Mouse (Mus musculus) urinary bladder, postnatal 4 days (tissue): ENCODE measurements around the gene Sh3rf1.

Experiments used
- DNase-seq, 2 experiments: peaks; one replicate each; pipeline ENCODE4 v3.0.0; 2021 to 2022; ENCODE audit warnings: low spot score in 2 of 2

The Sh3rf1 gene

DNA sequence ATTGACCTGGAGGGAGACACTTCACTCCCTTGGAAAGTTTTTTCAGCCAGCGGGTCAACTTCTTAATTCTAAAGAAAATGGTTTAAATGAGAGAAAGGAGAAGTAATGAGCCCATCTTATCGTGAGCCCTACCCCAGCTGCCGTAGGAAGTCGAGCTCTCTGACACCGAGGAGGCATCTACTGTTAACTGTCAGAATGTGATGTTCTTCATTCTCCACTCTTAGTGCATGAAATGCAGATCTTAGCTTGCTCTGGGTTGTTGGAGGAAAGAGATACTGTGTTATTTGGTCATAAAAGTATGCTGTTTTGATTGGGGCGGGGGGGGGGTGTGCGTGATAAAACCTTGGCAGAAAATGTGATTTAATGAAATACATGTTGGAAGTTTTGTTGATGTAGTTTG is 62.7 kb downstream of the Sh3rf1 start:
- no peak for DNase-seq

DNA sequence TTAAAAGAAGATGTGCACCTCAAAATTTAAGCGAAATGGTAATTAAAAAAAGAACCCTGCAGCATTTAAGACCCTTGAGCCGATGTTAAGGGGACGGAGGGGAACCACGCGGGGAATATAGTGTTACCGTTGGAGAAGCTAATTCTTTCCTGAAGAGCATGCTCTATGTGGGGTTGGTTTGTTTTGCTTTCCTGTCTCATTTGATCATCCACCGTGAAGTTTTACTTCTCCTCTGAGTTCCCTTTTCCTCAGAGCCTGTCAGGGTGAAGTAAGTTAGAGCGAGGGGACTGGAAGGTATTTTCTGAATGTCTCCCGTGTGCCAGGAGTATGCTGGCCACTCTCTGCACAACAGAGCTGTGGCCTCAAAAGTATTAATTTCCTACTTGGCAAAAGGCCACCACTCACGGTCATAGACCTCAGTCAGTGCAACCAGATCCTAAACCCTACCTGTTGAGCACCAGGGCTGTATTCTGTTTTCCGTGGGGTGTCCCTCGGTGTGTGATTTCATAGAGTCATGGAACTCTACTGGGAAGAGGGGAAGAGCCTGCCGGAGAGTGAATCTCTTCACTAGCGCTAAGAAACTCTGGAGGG is 63.2 kb downstream of the Sh3rf1 start:
- DNase-seq, result no peak

DNA sequence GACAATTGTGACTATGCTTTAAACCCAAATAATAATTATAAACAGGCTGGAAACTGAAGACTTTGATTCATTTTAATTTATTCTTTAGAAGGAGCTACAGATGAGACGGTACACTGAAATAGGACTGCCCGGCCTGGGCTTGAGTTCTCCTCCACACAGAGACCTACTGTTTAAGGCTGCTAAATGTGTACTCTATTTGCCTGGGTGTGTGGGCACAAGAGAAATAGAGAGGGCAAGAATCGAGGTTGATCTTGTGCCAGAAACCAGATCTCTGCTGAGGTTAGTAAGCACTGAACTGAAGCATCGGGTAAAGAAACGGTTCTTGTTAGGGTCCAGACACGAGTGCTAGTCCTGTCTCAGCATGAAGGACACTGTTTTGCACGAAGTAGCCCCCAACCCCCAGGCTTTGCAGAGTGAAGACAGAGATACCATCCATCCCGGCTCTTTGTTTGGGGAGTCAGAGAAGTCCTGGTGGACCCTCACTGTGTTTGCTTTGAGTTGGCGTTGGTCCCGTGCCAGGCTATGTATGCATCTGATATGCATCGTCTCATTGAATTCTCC is 64.4 kb downstream of the Sh3rf1 start:
- DNase-seq, result no peak

DNA sequence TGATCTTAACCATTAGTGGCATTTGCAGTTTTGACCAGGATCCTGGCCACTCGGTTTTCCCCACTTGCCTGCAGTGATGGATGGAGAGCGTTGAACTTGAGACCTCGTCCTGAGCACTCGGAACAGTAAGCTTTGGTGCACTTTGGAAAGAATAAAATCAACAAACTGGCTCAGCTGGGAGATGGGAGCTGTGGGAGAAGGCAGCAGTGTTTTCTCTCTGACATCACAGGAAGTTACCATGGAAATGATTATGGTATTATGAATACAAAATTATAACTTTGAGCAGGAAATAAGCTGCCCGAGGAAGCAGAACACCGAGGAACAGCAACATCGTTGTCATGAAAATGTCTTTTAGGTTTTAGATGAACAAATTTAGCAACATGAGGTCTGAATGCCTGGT is 65.0 kb downstream of the Sh3rf1 start:
- DNase-seq, result no peak

DNA sequence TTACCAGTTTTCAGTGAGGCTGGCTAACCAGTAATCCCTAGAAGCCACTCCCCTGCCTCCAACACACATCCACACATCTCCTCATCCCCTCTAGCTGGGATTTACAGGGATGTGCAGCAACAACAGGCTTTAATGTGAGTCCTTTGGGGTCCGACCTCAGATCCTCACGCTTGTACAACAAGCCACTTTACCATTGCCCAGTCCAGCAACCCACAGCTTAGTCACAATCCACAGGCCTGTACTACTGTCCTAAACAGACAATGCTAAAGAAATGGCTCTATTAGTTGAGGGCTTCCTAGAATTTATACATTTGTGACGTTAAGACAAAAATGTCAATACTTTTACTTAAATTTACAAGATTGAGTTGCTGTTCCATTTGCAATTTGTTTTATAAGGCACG is 71.4 kb downstream of the Sh3rf1 start:
- DNase-seq, result no peak

DNA sequence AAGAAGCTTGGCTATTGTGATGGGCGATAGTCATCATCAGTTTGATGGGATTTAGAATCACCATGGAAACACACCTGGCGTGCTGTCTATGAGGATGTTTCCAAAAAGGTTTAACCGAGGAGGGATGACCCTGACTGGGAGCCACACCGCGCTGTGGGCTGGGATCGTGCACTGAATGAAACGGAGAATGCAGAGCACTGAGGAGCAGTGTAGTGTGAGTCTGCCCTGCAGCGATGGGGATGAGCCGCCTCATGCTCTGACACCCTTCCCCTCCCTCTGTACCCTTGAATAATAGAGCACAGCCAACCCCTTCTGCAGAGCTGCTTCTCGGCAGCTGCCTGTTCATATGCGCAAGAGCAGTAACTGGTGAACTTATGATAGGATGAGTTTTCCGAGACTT is 71.8 kb downstream of the Sh3rf1 start:
- DNase-seq, result no peak

DNA sequence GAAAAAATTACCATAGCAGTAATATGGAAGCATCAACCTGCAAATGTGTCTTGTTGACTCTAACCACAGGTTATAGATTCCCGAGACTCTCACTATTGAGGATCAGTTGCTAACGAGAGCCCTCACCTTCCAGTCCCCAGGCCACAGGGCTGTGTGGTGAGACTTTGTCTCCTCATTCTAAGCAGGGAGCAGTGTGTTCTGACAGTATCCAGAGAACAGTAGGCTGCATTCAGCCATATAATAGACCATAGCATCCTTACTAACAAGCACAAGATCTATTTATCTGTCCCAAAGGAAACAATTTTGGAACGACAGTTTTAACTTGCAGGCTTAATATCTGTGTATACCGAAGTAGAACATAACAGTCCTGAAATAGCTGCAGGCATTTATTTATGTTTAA is 75.2 kb downstream of the Sh3rf1 start:
- DNase-seq, result no peak

DNA sequence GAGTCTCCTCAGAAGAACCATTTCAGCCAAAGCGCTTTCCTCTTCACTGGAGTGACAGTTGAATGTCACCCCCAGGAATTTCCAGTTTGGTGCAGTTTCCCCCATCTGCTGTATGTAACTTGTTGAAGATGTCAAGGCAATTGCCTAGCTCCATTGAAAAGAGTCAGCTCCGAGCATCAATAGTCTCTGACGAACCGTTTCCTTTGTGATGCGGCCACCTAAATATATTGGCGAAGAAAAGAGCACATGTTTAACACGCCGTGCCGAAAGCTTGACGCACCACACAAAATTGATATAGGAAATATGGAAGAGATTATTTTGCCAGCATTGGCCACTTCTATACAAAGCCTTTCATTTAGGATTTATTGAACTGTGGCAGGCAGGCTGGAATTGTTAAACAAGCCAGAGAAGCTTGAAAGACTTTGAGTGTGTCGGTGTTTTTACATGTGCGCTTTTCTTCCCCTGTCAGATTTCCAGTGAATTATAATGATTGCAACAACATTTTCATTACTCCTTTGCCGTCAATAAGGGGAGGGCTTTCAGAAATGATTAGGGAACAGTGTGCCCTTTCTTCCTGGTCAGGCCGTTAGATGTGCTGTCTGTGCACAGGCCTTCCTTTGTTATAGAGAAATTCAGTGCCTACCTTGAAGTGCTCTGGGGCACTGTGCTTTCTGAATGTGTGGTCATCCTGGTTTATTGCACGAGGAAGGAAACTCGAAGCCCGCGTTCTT is 77.8 kb downstream of the Sh3rf1 start:
- no peak for DNase-seq

DNA sequence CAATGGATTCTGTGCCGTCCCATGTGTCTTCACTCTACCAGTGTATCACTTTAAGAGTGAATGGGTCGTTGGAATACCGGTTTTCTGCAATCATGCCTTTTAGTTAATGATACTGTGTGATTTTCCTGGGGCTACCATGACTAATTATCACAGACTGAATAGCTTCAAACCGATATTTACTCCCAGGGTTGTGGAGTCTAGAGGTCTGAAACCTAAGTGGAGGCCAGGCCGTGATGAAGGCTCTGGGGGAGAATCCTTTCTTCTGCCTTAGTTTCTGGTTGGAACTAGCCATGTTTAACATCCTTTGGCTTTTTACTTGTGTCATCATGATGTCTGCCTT is 78.3 kb downstream of the Sh3rf1 start:
- no peak for DNase-seq

DNA sequence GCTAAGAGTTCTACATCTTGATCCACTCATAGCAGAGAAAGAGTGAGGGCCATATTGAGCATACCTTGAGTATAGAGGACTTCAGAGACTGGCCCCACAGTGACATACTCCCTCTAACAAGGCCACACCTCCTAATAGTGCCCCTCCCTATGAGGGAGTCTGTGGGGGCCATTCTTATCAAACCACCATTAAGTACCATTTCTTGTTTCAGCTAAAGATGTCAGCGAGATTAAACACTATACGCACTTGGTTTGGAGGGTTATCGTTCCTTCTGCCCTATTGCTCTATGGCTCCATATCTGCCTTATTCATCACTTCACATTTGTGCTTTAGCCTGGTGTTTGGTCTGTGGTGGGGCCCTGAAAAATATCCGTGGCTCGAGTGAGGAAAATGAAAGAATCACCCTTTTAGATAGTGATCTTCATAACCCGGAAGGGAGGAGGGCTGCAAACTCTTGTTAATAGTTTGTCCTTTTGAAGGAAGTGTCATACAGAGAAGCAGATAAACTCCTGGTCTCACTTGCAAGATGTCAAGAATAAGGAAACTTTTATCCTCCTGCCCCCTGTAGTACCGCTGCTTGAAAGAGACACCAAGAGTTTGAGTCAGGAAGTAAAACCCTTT is 81.9 kb downstream of the Sh3rf1 start:
- DNase-seq, result no peak

DNA sequence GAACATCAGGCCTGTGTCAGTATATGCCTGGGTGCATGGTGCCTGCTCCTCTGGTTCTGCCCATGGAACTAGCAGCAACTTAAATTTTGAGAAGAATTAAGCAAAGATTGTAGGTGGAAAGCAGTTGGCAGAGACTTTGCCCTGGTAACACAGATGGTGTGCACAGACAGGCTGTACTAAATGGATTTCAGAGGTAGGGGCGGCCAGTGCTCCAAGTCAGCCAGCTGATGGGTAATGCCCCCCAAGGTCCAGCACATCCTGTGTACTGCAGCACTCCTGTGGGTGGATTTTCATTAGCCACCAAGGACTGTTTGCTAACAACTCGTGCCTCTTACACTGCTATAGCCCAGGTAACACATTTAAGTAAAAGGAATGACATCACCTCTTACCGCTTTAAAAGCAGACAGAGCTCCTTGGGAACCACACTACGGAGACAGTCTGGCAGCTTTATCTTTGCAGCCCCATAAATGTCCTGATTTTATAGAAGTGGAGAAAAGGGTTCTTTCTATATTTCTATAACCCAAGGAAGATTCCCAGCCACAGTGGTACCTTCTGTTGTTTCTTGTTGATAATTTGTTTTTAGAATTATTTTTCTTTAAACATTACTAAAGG is 82.9 kb downstream of the Sh3rf1 start:
- DNase-seq, result no peak

DNA sequence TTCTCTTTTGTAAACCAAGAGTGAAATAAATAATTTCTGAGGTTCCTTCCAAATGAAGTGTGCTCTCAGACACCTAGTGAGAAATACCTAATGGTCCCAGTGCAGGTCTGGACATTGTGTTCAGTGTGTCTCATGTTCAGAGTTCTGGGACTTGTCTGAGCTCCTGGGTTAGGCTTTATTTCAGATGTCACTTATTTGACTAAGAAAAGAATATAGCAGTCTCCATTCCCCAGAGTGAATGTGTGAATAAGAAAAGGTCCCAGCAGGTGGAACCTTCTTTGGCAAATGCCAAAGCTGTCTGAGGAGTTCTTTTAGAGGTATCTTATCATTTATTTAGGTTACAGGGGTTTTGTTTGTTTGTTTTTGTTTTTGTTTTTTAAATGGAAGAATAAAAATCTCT is 85.2 kb downstream of the Sh3rf1 start:
- no peak for DNase-seq

DNA sequence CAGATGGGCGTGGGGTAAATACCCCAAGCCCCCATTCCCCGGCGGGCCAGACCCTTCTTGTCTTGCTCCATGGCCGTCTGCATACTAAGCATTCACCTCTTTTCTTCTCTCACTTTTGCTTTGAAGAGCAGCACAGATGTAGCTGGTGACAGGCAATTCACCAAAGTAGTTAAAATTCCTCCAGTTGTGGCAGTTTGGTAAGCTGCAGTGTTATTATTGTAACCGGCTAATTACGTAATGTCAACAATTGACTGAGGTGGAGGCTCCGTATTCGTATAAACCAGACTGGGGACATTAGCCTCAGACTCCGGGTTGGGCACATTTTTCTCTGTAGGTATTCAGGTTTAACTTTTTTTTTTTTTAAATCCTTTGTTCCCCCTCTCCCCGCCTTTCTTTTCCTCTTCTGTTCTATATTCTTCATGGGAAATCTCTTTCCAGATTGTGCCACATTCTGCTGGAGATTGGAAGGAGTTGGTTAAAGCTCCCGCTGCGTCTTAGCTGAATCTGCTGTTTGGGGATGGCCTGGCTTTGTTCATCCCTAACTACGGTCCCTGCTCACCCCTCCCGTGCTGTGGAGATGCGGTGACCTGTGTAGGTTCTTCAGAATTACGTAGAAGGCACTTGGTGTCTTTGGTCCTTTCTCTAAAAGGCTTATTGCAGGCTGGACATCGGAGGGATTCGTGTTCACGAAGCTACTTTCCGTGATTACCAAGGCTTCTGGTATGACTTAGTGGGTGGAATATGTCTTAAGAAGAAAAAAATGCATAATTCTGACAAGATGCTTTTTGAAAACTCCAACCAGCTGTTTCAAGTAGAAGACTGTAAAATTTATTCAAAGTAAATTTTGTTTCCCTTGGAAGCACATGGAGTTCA is 86.1 kb downstream of the Sh3rf1 start:
- no peak for DNase-seq

DNA sequence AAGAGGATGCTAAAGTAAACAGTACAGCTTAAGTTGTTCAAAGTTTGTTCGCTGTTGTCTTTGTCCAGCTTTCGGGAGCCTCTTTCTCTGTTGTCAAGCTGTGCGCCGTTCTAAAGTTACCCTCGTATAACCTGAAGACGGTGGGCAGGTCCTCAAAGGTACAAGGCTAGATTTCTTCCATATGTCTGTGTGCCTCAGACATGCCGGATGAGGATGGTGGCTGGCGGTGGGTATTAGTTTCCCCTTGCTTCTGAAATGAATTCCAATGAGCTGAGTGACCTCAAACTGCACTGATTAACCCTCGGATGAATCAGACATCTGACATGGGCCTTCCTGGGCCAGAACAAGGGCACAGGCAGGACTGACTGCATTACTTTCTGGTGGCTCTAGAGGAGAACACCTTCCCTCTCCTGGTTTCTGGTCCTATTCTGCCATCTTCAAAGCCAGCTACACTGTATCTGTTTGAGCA is 86.8 kb downstream of the Sh3rf1 start:
- no peak for DNase-seq

DNA sequence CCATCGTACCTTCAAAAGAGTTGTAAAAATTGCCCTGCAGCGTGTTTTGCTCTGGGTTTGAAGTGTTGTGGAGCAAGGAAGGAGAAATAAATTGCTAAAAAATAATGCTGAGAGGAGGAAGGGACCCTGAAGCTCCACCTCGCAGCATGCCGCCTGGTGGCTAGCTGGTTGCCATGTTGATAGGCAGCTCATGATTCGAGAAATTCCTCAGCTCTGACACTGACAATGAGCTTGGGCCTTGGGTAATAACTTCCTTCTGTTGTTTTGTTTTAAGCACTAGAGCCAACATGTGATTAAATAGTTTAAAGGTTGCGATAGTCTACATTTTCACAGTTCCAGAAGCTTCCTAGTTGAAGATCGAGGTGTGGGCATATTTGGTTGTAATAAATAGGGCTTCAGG is 89.3 kb downstream of the Sh3rf1 start:
- DNase-seq, result no peak

DNA sequence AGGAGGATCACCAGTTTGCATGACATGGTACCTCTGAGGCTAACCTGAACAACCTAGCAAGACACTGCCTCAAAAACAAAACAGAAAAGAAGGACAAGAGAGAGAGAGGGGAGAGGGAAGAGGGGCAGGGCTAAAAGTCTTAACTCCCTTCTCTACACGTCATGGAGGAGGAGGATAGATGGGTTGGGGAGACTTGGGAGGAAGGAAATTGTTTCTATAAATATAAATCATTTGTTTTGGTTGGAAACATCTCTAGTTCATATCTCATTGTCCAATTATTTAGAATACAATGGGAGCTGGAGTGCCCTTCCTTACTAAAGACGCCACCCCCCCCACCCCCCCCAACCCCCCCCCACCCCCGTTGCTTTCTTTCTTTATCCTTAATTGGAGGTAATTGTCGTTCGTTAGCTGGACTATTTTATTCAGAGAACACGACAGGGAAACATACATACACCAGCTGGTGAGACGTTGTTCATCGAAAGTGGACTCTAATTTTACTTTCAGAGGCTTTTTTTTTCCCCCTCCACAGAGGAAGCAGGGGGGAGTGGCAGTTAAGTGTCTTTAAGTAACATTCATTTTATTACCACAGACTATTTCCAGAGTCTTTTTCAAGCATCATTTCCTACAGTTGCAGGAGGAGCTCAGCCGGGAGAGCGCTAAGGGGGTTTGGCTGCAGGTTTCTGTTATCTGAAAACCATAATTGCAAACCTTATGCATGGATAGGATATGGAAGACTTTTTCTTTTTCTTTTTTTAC is 92.5 kb downstream of the Sh3rf1 start:
- no peak for DNase-seq

DNA sequence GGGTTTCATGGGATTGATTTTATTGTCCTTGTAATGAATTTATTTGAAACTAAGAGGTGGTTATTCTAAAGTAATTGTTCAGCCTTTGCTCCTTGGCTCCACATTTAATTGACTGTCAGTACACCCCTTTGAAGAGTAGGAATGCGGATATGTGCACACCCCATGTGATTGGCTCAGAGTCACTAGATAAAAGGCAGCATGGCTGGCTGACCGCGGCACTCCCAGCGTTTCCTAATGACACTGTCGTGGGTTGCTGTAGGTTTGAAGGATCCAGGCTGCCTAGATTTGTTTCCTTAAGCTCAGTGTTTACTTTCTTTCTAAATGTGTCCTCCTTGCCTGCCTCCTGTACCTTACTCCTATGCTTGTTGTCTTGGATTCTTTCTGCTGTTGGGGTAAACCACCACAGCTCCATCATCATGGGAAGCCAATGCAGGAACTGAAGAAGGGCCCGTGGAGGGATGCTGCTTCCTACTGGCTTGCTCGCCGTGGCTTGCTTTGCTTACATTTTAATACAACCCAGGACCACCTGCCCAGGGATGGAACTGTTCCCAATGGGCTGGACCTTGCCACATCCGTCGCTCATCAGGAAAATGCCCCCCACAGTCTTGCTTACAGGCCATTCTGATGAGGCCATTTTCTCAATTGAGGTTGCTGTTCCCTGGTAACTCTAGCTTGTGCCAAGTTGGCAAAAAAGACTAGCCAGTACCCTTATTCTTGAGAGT is 93.3 kb downstream of the Sh3rf1 start:
- DNase-seq, result no peak

DNA sequence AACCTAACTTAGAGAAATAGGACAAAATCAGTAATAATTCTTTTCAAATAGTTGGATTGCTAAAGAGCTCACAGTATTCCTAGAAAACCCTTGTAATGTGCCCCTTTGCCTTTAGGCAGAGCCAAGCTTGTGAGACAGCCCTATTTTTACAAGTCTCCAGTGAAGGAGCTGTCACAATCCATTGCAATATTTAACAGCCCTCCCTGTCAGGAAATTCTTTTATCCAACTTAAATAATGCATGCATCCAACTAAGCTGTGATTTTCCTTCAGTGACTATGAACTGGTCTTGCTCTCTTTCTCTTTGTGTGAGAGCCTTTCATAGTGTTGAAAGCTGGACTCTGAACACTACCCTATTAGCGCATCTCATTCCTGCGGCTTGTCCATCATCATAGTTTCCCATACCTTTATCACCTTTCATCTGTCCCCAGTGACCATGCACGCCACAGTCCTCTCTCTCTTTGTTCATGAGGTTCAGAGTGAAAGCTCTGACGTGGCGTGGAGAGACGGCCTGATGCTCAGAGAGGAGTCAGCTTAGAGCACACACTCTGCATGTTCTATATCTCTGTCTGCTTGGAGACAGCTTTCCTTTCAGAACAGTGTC is 94.0 kb downstream of the Sh3rf1 start:
- DNase-seq, result no peak

DNA sequence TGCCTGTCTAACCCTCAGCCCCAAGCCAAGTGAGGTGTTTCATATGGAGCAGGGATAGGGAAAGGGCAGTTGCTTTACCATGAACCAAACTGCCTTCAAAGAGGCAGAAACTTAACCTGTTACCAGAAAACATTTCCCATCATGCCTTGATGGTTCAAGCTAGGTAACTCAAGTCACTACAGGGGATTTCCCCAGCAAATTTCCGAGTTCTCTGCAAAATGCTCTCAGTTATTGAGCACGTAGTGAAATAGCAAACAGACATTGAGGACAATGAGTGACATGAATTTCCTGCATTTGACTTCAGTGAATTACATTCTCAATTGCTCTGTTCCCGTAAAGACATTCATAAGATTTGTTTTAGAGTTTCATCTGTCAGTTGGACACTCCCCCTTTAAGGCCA is 97.5 kb downstream of the Sh3rf1 start:
- DNase-seq, result no peak

DNA sequence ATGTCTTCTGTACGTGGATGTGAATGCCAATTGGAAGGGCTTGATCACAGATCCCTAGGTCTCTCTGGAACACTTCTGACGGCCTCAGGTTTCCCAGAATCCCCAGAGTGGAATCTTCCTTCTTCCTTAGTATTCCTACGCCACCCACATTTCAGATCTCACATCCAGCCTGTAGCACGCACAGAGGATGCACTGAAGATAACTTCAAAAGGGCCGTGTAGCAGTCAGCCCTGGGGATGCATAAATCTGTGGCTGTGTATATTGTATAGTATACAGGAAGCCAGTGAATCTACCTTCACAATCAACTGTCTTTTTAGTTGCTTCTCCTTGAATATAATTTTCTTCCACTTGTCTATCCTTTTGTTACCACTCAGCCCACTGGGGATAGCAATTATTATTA is 98.1 kb downstream of the Sh3rf1 start:
- no peak for DNase-seq
